Mouse (Mus musculus) 416B (cell line): ENCODE data around the gene Adgrl1.
"Not testable (repeated sequence)": the region's sequence is repeated elsewhere in the genome, so short reads cannot be mapped to it uniquely, and the experiment has no call there.

Experiments used
- DNase-seq: peaks from one replicate; pipeline ENCODE4 v3.0.0; 2011; ENCODE audit warnings: low read depth

Gene Adgrl1

GRCm38 (mm10) chr8:83955106-83955957, 55.4 kb downstream of the Adgrl1 start, which contains the start of the genes Gm10644 and Asf1b:
Gene Gm10644, minus strand, starts transcription at chr8:83955205.
Gene Asf1b, plus strand, starts transcription at chr8:83955507.
- peak; percentile 100 for DNase-seq

- DNase-seq = no peak
Measured at GRCm38 (mm10) chr8:83955958-83956218, 56.0 kb downstream of the Adgrl1 start.

GRCm38 (mm10) chr8:83956789-83957188, 56.9 kb downstream of the Adgrl1 start:
- DNase-seq = peak; percentile 84

GRCm38 (mm10) chr8:83964015-83964765, 64.3 kb downstream of the Adgrl1 start:
- DNase-seq = no peak

- no peak for DNase-seq
Measured at GRCm38 (mm10) chr8:83967701-83968100, 67.8 kb downstream of the Adgrl1 start.

GRCm38 (mm10) chr8:83971121-83971520, 71.2 kb downstream of the Adgrl1 start:
- DNase-seq = no peak

GRCm38 (mm10) chr8:83971661-83972060, 71.8 kb downstream of the Adgrl1 start:
- DNase-seq = no peak

GRCm38 (mm10) chr8:83972150-83973120, 72.5 kb downstream of the Adgrl1 start, which contains the start of gene Prkaca:
Gene Prkaca, plus strand, starts transcription at chr8:83972993.
- peak; percentile 97 for DNase-seq

GRCm38 (mm10) chr8:83973161-83974031, 73.5 kb downstream of the Adgrl1 start:
- peak; percentile 14 for DNase-seq

GRCm38 (mm10) chr8:83974521-83974920, 74.6 kb downstream of the Adgrl1 start:
- DNase-seq = no peak

- DNase-seq = peak; percentile 57
Measured at GRCm38 (mm10) chr8:83976101-83976630, 76.3 kb downstream of the Adgrl1 start.

GRCm38 (mm10) chr8:83976779-83977350, 77.0 kb downstream of the Adgrl1 start:
- no peak for DNase-seq

- no peak for DNase-seq
Measured at GRCm38 (mm10) chr8:83977646-83978045, 77.7 kb downstream of the Adgrl1 start.

GRCm38 (mm10) chr8:83978200-83978599, 78.3 kb downstream of the Adgrl1 start:
- no peak for DNase-seq

- no peak for DNase-seq
Measured at GRCm38 (mm10) chr8:83980250-83980649, 80.3 kb downstream of the Adgrl1 start.

- no peak for DNase-seq
Measured at GRCm38 (mm10) chr8:83980845-83981244, 80.9 kb downstream of the Adgrl1 start.

- DNase-seq = no peak
Measured at GRCm38 (mm10) chr8:83981533-83981932, 81.6 kb downstream of the Adgrl1 start.

- no peak for DNase-seq
Measured at GRCm38 (mm10) chr8:83982449-83982848, 82.5 kb downstream of the Adgrl1 start.

- DNase-seq = not testable (repeated sequence)
Measured at GRCm38 (mm10) chr8:83983222-83983621, 83.3 kb downstream of the Adgrl1 start.

GRCm38 (mm10) chr8:83989243-83989642, 89.3 kb downstream of the Adgrl1 start:
- DNase-seq = peak; percentile 20
